Mouse (Mus musculus) hindbrain, embryonic 12.5 days (tissue): ENCODE data around the gene Calr. TPM values are rescaled to one million over a fixed set of nuclear protein-coding genes. Genes with fewer than 3 reads are reported as not detected.

Source experiments
- ATAC-seq: fragments of 200-750 bp; cut with Nextera tagmentation; 2 replicates; pipeline ENCODE4 v1.8.0; 2017; ENCODE audit warnings: moderate TSS enrichment; ENCODE audit not compliant: low FRiP score
- H3K27ac ChIP-seq: fragments of 300-500 bp; sonication (generic); 2 replicates; pipeline ENCODE4 v1.5.1; 2016; ENCODE audit warnings: mild to moderate bottlenecking
- H3K27me3 ChIP-seq: fragments of 300-500 bp; sonication (generic); 2 replicates; pipeline ENCODE4 v1.6.1; 2016; ENCODE audit warnings: mild to moderate bottlenecking
- H3K36me3 ChIP-seq: fragments of 300-500 bp; sonication (generic); 2 replicates; pipeline ENCODE4 v1.6.1; 2016; ENCODE audit warnings: mild to moderate bottlenecking
- H3K4me1 ChIP-seq: fragments of 300-500 bp; sonication (generic); 2 replicates; pipeline ENCODE4 v1.6.1; 2016
- H3K4me2 ChIP-seq: fragments of 300-500 bp; sonication (generic); replicated peaks from 2 replicates; pipeline ENCODE4 v1.6.1; 2016; ENCODE audit warnings: mild to moderate bottlenecking
- H3K4me3 ChIP-seq: fragments of 300-500 bp; sonication (generic); 2 replicates; pipeline ENCODE4 v1.5.1; 2016; ENCODE audit warnings: mild to moderate bottlenecking
- H3K9ac ChIP-seq: fragments of 300-500 bp; sonication (generic); 2 replicates; pipeline ENCODE4 v1.6.1; 2016; ENCODE audit warnings: mild to moderate bottlenecking, moderate library complexity
- H3K9me3 ChIP-seq: fragments of 300-500 bp; sonication (generic); replicated peaks from 2 replicates; pipeline ENCODE4 v1.6.1; 2016; ENCODE audit warnings: mild to moderate bottlenecking
- WGBS: fragments of 180-500 bp; shearing (Covaris S2); methylation state at CpG from one replicate; pipeline ENCODE4 v1.1.7; 2016; 5-methylcytosine and 5-hydroxymethylcytosine counted together
- polyA plus RNA-seq: library from polyadenylated mRNA; unstranded; fragments of >200 nt; fragmentation: Nextera tagmentation; extraction: Ambion mirVana; gene quantifications from 2 replicates; pipeline ENCODE4 v1.2.1, GENCODE M21; 2016

The Calr gene
- polyA plus RNA-seq = 792 and 820 TPM in 2 replicates

GRCm38 (mm10) chr8:84846722-84847572 lies at the start of gene Calr:
Gene Calr, minus strand, starts transcription at chr8:84846934.
- peak within 1 kb of the TSS; percentile 94 for H3K4me3 ChIP-seq
- H3K9ac ChIP-seq = peak within 1 kb of the TSS; percentile 96
- H3K27me3 ChIP-seq = no peaks in the 10 kb centered on the region
- peaks cover 33% of the 10 kb centered on the region for H3K4me1 ChIP-seq
- H3K4me2 ChIP-seq = peak within 1 kb of the TSS; percentile 76
- WGBS = under 1% methylated on average over 55 of the region's 55 CpGs
- ATAC-seq = peak; percentile 99
- H3K36me3 ChIP-seq = peaks cover 31% of the 10 kb centered on the region
- H3K9me3 ChIP-seq = no peaks in the 10 kb centered on the region
- peak within 1 kb of the TSS; percentile 89 for H3K27ac ChIP-seq

- no peaks in the 10 kb centered on the region for H3K9me3 ChIP-seq
- peaks cover under 1% of the 10 kb centered on the region; the same call in 1 of the 2 replicates for H3K36me3 ChIP-seq
- peaks cover 15% of the 10 kb centered on the region for H3K4me1 ChIP-seq
- H3K9ac ChIP-seq = no peak overlapping the region
- H3K27me3 ChIP-seq = peaks cover 3% of the 10 kb centered on the region
- H3K4me2 ChIP-seq = no peak overlapping the region
- H3K4me3 ChIP-seq = no peak overlapping the region
- 88% methylated on average over 5 of the region's 5 CpGs for WGBS
- no peak for ATAC-seq
- no peak overlapping the region for H3K27ac ChIP-seq
These were observed 49.2 kb upstream of the Calr start for GRCm38 (mm10) chr8:84895963-84896362.

GRCm38 (mm10) chr8:84893709-84894134 lies 47.0 kb upstream of the Calr start, which contains the start of gene Gcdh:
Gene Gcdh, minus strand, starts transcription at chr8:84893921.
- H3K4me3 ChIP-seq = peak within 1 kb of the TSS; percentile 72
- ATAC-seq = peak; percentile 98
- peaks cover 15% of the 10 kb centered on the region for H3K4me1 ChIP-seq
- peak within 1 kb of the TSS; percentile 60; the same call in 1 of the 2 replicates for H3K27ac ChIP-seq
- peaks cover 16% of the 10 kb centered on the region for H3K36me3 ChIP-seq
- no peaks in the 10 kb centered on the region for H3K27me3 ChIP-seq
- peak within 1 kb of the TSS; percentile 67 for H3K4me2 ChIP-seq
- no peaks in the 10 kb centered on the region for H3K9me3 ChIP-seq
- 0% methylated on average over 11 of the region's 11 CpGs for WGBS
- peak within 1 kb of the TSS; percentile 77 for H3K9ac ChIP-seq

GRCm38 (mm10) chr8:84892993-84893708 lies 46.4 kb upstream of the Calr start:
- peak; percentile 68 for ATAC-seq
- H3K9ac ChIP-seq = peak overlapping the region; percentile 77
- peak overlapping the region; percentile 72 for H3K4me3 ChIP-seq
- no peaks in the 10 kb centered on the region for H3K9me3 ChIP-seq
- peak overlapping the region; percentile 67 for H3K4me2 ChIP-seq
- WGBS = 15% methylated on average over 31 of the region's 31 CpGs
- peaks cover 21% of the 10 kb centered on the region for H3K36me3 ChIP-seq
- H3K4me1 ChIP-seq = peaks cover 15% of the 10 kb centered on the region
- H3K27ac ChIP-seq = peak overlapping the region; percentile 60; the same call in 1 of the 2 replicates
- no peaks in the 10 kb centered on the region for H3K27me3 ChIP-seq

GRCm38 (mm10) chr8:84889141-84889540 lies 42.4 kb upstream of the Calr start:
- ATAC-seq = no peak
- no peak overlapping the region for H3K27ac ChIP-seq
- no peaks in the 10 kb centered on the region for H3K9me3 ChIP-seq
- H3K36me3 ChIP-seq = peaks cover 42% of the 10 kb centered on the region
- peaks cover 11% of the 10 kb centered on the region for H3K4me1 ChIP-seq
- no peaks in the 10 kb centered on the region for H3K27me3 ChIP-seq
- H3K9ac ChIP-seq = no peak overlapping the region
- H3K4me3 ChIP-seq = no peak overlapping the region
- H3K4me2 ChIP-seq = no peak overlapping the region
- WGBS = 100% methylated on average over 1 of the region's 1 CpGs

- Histone ChIP-seq H3K9ac (no peak overlapping the region), H3K27me3 (no peaks in the 10 kb centered on the region), H3K4me2 (no peak overlapping the region), H3K9me3 (no peaks in the 10 kb centered on the region), H3K4me1 (peaks cover 8% of the 10 kb centered on the region), H3K4me3 (no peak overlapping the region), H3K27ac (no peak overlapping the region), H3K36me3 (peaks cover 42% of the 10 kb centered on the region)
- WGBS = 93% methylated on average over 3 of the region's 3 CpGs
- ATAC-seq = no peak
These were observed 41.5 kb upstream of the Calr start for GRCm38 (mm10) chr8:84888280-84888679.

GRCm38 (mm10) chr8:84884728-84885127 lies 38.0 kb upstream of the Calr start:
- WGBS = 86% methylated on average over 4 of the region's 4 CpGs

GRCm38 (mm10) chr8:84878915-84879314 lies 32.2 kb upstream of the Calr start:
- no peaks in the 10 kb centered on the region for H3K36me3 ChIP-seq
- ATAC-seq = no peak
- 91% methylated on average over 1 of the region's 1 CpGs for WGBS
- H3K27ac ChIP-seq = no peak overlapping the region
- no peaks in the 10 kb centered on the region for H3K27me3 ChIP-seq
- no peaks in the 10 kb centered on the region for H3K9me3 ChIP-seq
- no peak overlapping the region for H3K9ac ChIP-seq
- no peaks in the 10 kb centered on the region for H3K4me1 ChIP-seq
- no peak overlapping the region for H3K4me2 ChIP-seq
- H3K4me3 ChIP-seq = no peak overlapping the region

More at GRCm38 (mm10) chr8:84884728-84885127, 38.0 kb upstream of the Calr start:
- Histone ChIP-seq H3K9me3 (no peaks in the 10 kb centered on the region), H3K4me1 (no peaks in the 10 kb centered on the region), H3K36me3 (peaks cover 33% of the 10 kb centered on the region), H3K27ac (no peak overlapping the region), H3K4me2 (no peak overlapping the region), H3K9ac (no peak overlapping the region), H3K4me3 (no peak overlapping the region), H3K27me3 (no peaks in the 10 kb centered on the region)
- no peak for ATAC-seq

- Histone ChIP-seq H3K27me3 (peaks cover 10% of the 10 kb centered on the region), H3K27ac (no peak overlapping the region), H3K9me3 (no peaks in the 10 kb centered on the region), H3K4me3 (no peak overlapping the region), H3K9ac (no peak overlapping the region), H3K36me3 (no peaks in the 10 kb centered on the region), H3K4me2 (no peak overlapping the region), H3K4me1 (peaks cover 3% of the 10 kb centered on the region)
- WGBS = 88% methylated on average over 3 of the region's 3 CpGs
- no peak for ATAC-seq
These were observed 30.7 kb upstream of the Calr start for GRCm38 (mm10) chr8:84877297-84878035.

GRCm38 (mm10) chr8:84874339-84874738 lies 27.6 kb upstream of the Calr start:
- WGBS = 96% methylated on average over 3 of the region's 3 CpGs
- Histone ChIP-seq H3K4me1 (peaks cover 13% of the 10 kb centered on the region), H3K4me2 (no peak overlapping the region), H3K9ac (no peak overlapping the region), H3K4me3 (no peak overlapping the region), H3K27me3 (peaks cover 14% of the 10 kb centered on the region), H3K27ac (no peak overlapping the region), H3K9me3 (no peaks in the 10 kb centered on the region), H3K36me3 (peaks cover 8% of the 10 kb centered on the region; the same call in 1 of the 2 replicates)
- no peak for ATAC-seq

- H3K4me1 ChIP-seq = peaks cover 13% of the 10 kb centered on the region
- no peak for ATAC-seq
- H3K9ac ChIP-seq = peak overlapping the region; percentile 56; the same call in 1 of the 2 replicates
- H3K27ac ChIP-seq = no peak overlapping the region
- 78% methylated on average over 4 of the region's 4 CpGs for WGBS
- H3K4me3 ChIP-seq = peak overlapping the region; percentile 39
- no peaks in the 10 kb centered on the region for H3K9me3 ChIP-seq
- peaks cover 14% of the 10 kb centered on the region for H3K27me3 ChIP-seq
- H3K4me2 ChIP-seq = peak overlapping the region; percentile 73
- H3K36me3 ChIP-seq = peaks cover 21% of the 10 kb centered on the region
These were observed 26.3 kb upstream of the Calr start for GRCm38 (mm10) chr8:84873016-84873415.
